Mouse (Mus musculus) kidney, adult 2 months (tissue): ENCODE results near the gene Hspa5. TPM values are rescaled to one million over a fixed set of nuclear protein-coding genes. Genes with fewer than 3 reads are reported as not detected.

Experiments
- DNase-seq: peaks from one replicate; pipeline ENCODE4 v3.0.0; 2021
- H3K27ac ChIP-seq: fragments of 200-500 bp; 2 replicates; pipeline ENCODE4 v1.5.1; 2012; ENCODE audit warnings: low read depth, low read length, control low read depth, inconsistent platforms; ENCODE audit not compliant: insufficient read depth
- H3K27me3 ChIP-seq: fragments of 200-500 bp; replicated peaks from 2 replicates; pipeline ENCODE4 v1.6.1; 2012; ENCODE audit warnings: mild to moderate bottlenecking, moderate library complexity, low read length, inconsistent platforms; ENCODE audit not compliant: control insufficient read depth, insufficient read depth
- H3K36me3 ChIP-seq: fragments of 200-500 bp; 2 replicates; pipeline ENCODE4 v1.6.1; 2012; ENCODE audit warnings: mild to moderate bottlenecking, moderate library complexity, low read length, inconsistent platforms; ENCODE audit not compliant: control insufficient read depth, insufficient read depth
- H3K4me1 ChIP-seq: fragments of 200-500 bp; 2 replicates; pipeline ENCODE4 v1.6.1; 2011; ENCODE audit warnings: low read length; ENCODE audit not compliant: control insufficient read depth, insufficient read depth
- H3K4me3 ChIP-seq: fragments of 200-500 bp; 2 replicates; pipeline ENCODE4 v1.5.1; 2011; ENCODE audit warnings: mild to moderate bottlenecking, low read depth, low read length, control low read depth; ENCODE audit not compliant: insufficient read depth
- CTCF ChIP-seq: fragments of 200-500 bp; conservative IDR thresholded peaks from 2 replicates; pipeline ENCODE4 v1.5.1; 2011; ENCODE audit warnings: low read depth, mild to moderate bottlenecking, control low read depth, low read length, moderate library complexity, mixed read lengths; ENCODE audit not compliant: insufficient read depth, insufficient read length
- POLR2A ChIP-seq: fragments of 200-500 bp; IDR thresholded peaks from one replicate; pipeline ENCODE4 v1.6.1; 2011; ENCODE audit warnings: low read depth, low read length, control low read depth
- WGBS: fragments of 180-500 bp; shearing (Covaris S2); methylation state at CpG from one replicate; pipeline ENCODE4 v1.1.7; 2018; 5-methylcytosine and 5-hydroxymethylcytosine counted together
- polyA plus RNA-seq: library from polyadenylated mRNA; depleted of rRNA; stranded (reverse); fragments of >200 nt; gene quantifications from 2 replicates; pipeline ENCODE4 v1.2.3, GENCODE M21; 2012

The Hspa5 gene
- polyA plus RNA-seq, 1 experiment: 489 TPM

GRCm38 (mm10) chr2:34770951-34771350 is 819 bp upstream of the Hspa5 start:
- Histone ChIP-seq H3K27me3 (no peaks in the 10 kb centered on the region), H3K4me3 (peak overlapping the region; percentile 71), H3K36me3 (peaks cover 19% of the 10 kb centered on the region), H3K4me1 (peaks cover 12% of the 10 kb centered on the region; the same call in 1 of the 2 replicates), H3K27ac (peak overlapping the region; percentile 68)
- TF ChIP-seq POLR2A (no peak), CTCF (no peak)
- DNase-seq: no peak
- WGBS: 2% methylated on average over 6 of the region's 6 CpGs

- peaks cover 28% of the 10 kb centered on the region for H3K36me3 ChIP-seq
- H3K27me3 ChIP-seq: no peaks in the 10 kb centered on the region
- WGBS: under 1% methylated on average over 50 of the region's 50 CpGs
- no peak for DNase-seq
- TF ChIP-seq POLR2A (peak; percentile 16), CTCF (no peak)
- H3K27ac ChIP-seq: peak overlapping the region; percentile 76
- peak overlapping the region; percentile 84 for H3K4me3 ChIP-seq
- peaks cover 15% of the 10 kb centered on the region; the same call in 1 of the 2 replicates for H3K4me1 ChIP-seq
Observed at GRCm38 (mm10) chr2:34772252-34773235, 774 bp downstream of the Hspa5 start.

- Histone ChIP-seq H3K27me3 (no peaks in the 10 kb centered on the region), H3K4me1 (peaks cover 15% of the 10 kb centered on the region; the same call in 1 of the 2 replicates), H3K36me3 (peaks cover 30% of the 10 kb centered on the region), H3K4me3 (no peak overlapping the region), H3K27ac (no peak overlapping the region)
- DNase-seq: no peak
- TF ChIP-seq POLR2A (no peak), CTCF (no peak)
- 77% methylated on average over 4 of the region's 4 CpGs for WGBS
Observed at GRCm38 (mm10) chr2:34773673-34774072, 1.9 kb downstream of the Hspa5 start.

GRCm38 (mm10) chr2:34774493-34774892 is 2.7 kb downstream of the Hspa5 start:
- Histone ChIP-seq H3K4me1 (peaks cover 15% of the 10 kb centered on the region; the same call in 1 of the 2 replicates), H3K27me3 (no peaks in the 10 kb centered on the region), H3K27ac (no peak overlapping the region), H3K4me3 (no peak overlapping the region), H3K36me3 (peaks cover 30% of the 10 kb centered on the region)
- no peak for DNase-seq
- TF ChIP-seq CTCF: no peak
- no peak for TF ChIP-seq POLR2A
- 63% methylated on average over 6 of the region's 6 CpGs for WGBS

GRCm38 (mm10) chr2:34777237-34777868 is 5.6 kb downstream of the Hspa5 start:
- DNase-seq: no peak
- Histone ChIP-seq H3K36me3 (peaks cover 30% of the 10 kb centered on the region), H3K4me1 (peaks cover 13% of the 10 kb centered on the region; the same call in 1 of the 2 replicates), H3K27me3 (no peaks in the 10 kb centered on the region), H3K27ac (no peak overlapping the region), H3K4me3 (no peak overlapping the region)
- TF ChIP-seq POLR2A (no peak), CTCF (no peak)
- 61% methylated on average over 1 of the region's 1 CpGs for WGBS

GRCm38 (mm10) chr2:34783064-34784020 is 11.6 kb downstream of the Hspa5 start:
- no peak overlapping the region for H3K4me3 ChIP-seq
- WGBS: 93% methylated on average over 14 of the region's 14 CpGs
- TF ChIP-seq POLR2A (no peak), CTCF (no peak)
- no peaks in the 10 kb centered on the region for H3K27me3 ChIP-seq
- no peaks in the 10 kb centered on the region for H3K4me1 ChIP-seq
- DNase-seq: no peak
- no peak overlapping the region for H3K27ac ChIP-seq
- H3K36me3 ChIP-seq: no peaks in the 10 kb centered on the region; the same call in 1 of the 2 replicates
